Mouse (Mus musculus): ENCODE results near the gene Gm8764.
"Not testable (repeated sequence)": the region's sequence is repeated elsewhere in the genome, so short reads cannot be mapped to it uniquely, and the experiment has no call there.

The Gm8764 gene

DNA sequence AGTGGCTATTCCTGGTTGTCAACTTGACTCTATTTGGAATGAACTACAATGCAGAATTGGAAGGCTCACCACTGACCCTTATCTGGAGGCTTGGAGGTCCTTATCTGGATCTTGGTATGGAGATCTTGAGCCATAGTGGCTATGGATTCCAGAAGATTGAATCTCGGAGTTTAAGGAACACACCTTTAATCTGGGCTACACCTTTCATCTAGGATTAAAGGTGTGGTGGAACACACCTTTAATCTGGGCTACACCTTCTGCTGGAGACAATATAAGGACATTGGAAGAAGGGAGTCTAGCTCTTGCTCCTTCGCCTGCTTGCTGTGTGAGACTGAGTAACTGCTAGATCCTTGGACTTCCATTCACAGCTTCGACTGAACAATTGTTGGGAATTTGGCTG lies at the start of gene Gm8764:
TSS of gene Gm8764 (plus strand) at position 301 of the 400 bp plus-strand sequence.
- DNase-seq (ENCODE audit: low read depth): not testable (repeated sequence)

DNA sequence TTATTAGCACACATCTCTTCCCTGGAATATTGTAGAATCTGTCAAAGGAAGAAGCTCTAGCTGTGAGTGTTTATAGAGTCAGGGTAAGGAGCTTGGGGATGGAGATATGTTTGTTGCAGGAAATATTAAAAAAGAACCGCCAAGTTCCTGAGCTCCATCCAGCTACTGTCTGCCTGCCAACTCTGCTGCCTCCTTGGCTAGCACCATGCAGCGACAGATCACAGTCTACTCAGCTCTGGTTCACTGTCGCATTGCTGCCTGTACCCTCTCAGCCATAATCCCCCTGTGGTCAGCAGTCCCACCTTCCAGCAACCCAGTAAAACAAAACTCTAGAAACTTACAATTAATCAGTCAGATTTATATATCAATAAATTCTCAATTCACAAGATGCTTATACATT lies 49.8 kb upstream of the Gm8764 start:
- DNase-seq (ENCODE audit: low read depth): no peak

DNA sequence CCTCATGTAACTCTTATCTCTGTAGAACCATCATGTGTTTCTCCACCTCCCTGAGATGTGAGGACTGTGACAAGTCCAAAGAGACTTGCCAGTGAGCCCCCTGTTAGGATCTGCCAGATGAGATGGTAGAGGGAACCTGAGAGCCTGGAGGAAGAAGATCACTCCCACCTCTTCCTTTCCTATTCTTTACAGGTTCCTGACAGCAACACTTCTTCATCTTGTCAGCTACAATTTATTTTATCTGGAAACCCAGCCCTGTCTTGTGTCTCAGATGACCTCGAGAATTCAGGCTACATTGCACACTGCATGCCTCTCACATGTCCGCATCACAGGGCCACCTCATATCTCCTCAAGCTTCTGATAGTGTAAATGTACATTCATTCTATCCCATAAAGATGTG lies 41.5 kb upstream of the Gm8764 start:
- DNase-seq (ENCODE audit: low read depth): no peak

DNA sequence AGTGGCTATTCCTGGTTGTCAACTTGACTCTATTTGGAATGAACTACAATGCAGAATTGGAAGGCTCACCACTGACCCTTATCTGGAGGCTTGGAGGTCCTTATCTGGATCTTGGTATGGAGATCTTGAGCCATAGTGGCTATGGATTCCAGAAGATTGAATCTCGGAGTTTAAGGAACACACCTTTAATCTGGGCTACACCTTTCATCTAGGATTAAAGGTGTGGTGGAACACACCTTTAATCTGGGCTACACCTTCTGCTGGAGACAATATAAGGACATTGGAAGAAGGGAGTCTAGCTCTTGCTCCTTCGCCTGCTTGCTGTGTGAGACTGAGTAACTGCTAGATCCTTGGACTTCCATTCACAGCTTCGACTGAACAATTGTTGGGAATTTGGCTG lies 17.1 kb upstream of the Gm8764 start, which contains the start of gene Gm21293:
TSS of gene Gm21293 (plus strand) at position 301 of the 400 bp plus-strand sequence.
- not testable (repeated sequence) for DNase-seq (ENCODE audit: low read depth)

DNA sequence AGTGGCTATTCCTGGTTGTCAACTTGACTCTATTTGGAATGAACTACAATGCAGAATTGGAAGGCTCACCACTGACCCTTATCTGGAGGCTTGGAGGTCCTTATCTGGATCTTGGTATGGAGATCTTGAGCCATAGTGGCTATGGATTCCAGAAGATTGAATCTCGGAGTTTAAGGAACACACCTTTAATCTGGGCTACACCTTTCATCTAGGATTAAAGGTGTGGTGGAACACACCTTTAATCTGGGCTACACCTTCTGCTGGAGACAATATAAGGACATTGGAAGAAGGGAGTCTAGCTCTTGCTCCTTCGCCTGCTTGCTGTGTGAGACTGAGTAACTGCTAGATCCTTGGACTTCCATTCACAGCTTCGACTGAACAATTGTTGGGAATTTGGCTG lies 8.6 kb upstream of the Gm8764 start, which contains the start of gene Gm6763:
TSS of gene Gm6763 (plus strand) at position 301 of the 400 bp plus-strand sequence.
- DNase-seq (ENCODE audit: low read depth): not testable (repeated sequence)

DNA sequence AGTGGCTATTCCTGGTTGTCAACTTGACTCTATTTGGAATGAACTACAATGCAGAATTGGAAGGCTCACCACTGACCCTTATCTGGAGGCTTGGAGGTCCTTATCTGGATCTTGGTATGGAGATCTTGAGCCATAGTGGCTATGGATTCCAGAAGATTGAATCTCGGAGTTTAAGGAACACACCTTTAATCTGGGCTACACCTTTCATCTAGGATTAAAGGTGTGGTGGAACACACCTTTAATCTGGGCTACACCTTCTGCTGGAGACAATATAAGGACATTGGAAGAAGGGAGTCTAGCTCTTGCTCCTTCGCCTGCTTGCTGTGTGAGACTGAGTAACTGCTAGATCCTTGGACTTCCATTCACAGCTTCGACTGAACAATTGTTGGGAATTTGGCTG lies 8.4 kb downstream of the Gm8764 start, which contains the start of gene Gm21304:
TSS of gene Gm21304 (plus strand) at position 301 of the 400 bp plus-strand sequence.
- DNase-seq (ENCODE audit: low read depth): not testable (repeated sequence)

DNA sequence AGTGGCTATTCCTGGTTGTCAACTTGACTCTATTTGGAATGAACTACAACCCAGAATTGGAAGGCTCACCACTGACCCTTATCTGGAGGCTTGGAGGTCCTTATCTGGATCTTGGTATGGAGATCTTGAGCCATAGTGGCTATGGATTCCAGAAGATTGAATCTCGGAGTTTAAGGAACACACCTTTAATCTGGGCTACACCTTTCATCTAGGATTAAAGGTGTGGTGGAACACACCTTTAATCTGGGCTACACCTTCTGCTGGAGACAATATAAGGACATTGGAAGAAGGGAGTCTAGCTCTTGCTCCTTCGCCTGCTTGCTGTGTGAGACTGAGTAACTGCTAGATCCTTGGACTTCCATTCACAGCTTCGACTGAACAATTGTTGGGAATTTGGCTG lies 16.9 kb downstream of the Gm8764 start, which contains the start of gene Gm21312:
TSS of gene Gm21312 (plus strand) at position 301 of the 400 bp plus-strand sequence.
- DNase-seq (ENCODE audit: low read depth): not testable (repeated sequence)

DNA sequence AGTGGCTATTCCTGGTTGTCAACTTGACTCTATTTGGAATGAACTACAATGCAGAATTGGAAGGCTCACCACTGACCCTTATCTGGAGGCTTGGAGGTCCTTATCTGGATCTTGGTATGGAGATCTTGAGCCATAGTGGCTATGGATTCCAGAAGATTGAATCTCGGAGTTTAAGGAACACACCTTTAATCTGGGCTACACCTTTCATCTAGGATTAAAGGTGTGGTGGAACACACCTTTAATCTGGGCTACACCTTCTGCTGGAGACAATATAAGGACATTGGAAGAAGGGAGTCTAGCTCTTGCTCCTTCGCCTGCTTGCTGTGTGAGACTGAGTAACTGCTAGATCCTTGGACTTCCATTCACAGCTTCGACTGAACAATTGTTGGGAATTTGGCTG lies 25.4 kb downstream of the Gm8764 start, which contains the start of gene Gm20765:
TSS of gene Gm20765 (plus strand) at position 301 of the 400 bp plus-strand sequence.
- DNase-seq (ENCODE audit: low read depth): not testable (repeated sequence)

DNA sequence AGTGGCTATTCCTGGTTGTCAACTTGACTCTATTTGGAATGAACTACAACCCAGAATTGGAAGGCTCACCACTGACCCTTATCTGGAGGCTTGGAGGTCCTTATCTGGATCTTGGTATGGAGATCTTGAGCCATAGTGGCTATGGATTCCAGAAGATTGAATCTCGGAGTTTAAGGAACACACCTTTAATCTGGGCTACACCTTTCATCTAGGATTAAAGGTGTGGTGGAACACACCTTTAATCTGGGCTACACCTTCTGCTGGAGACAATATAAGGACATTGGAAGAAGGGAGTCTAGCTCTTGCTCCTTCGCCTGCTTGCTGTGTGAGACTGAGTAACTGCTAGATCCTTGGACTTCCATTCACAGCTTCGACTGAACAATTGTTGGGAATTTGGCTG lies 33.9 kb downstream of the Gm8764 start, which contains the start of gene Gm4340:
TSS of gene Gm4340 (plus strand) at position 301 of the 400 bp plus-strand sequence.
- not testable (repeated sequence) for DNase-seq (ENCODE audit: low read depth)

DNA sequence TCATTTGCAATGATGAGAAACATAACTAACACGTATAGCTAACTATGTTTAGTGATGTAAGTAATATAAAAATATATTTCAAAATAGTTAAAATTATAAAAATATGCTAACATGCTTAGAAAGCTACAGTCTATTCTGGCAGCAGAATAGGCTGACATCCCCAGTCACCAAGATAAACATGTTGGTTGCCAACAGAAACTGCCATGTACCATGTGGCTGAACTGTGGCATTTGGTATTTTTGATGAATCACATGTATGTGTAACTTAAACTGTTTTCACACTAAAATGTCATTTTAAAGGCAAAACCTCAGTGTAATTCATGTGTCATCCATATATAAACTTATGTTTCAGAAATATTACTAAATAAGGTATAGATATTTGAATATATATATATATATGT lies 49.8 kb downstream of the Gm8764 start:
- no peak for DNase-seq (ENCODE audit: low read depth)

DNA sequence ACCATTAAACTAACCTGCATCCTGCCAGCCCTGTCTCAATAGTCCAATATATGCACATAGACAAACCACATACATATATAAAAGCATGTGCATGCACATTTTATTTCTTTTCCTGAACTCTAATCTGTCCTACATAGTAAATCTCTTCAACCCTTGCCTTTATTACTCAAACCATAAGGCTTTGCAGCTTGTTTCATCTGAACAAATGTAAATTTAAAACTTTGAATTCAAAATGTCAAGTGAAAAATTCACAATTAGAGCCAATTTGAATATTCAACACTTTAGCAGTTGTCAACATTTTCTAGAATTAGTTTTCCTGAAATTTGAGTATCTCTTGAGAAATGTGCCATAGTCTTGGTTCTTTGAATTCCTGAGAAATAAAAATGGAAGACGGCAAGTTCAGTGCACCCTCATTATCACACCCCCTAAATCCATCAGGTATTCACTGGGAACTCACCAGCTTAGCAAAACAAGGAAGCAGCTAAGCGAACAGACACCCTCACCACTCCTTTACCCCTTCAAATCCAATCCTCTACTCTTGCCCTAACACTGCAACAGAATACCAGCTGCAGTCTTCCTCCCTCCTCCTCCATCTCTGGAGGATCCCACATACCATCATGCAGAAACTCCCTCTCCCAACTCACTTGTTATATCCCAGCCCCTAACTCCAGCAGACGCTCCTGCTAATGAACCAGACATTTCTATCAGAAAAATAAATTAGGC lies 50.6 kb downstream of the Gm8764 start:
- no peak for DNase-seq (ENCODE audit: low read depth)

Measured in NIH3T3 (cell line).